Mouse (Mus musculus) forebrain, embryonic 15.5 days (tissue): ENCODE results near the gene Rasl10a. TPM values are rescaled to one million over a fixed set of nuclear protein-coding genes. Genes with fewer than 3 reads are reported as not detected.

Experiments
- ATAC-seq: fragments of 200-750 bp; cut with Nextera tagmentation; replicated peaks from 2 replicates; pipeline ENCODE4 v1.8.0; 2017; ENCODE audit warnings: mild to moderate bottlenecking, moderate TSS enrichment, moderate library complexity
- H3K27ac ChIP-seq: fragments of 300-500 bp; sonication (generic); replicated peaks from 2 replicates; pipeline ENCODE4 v1.5.1; 2015; ENCODE audit warnings: mild to moderate bottlenecking, inconsistent platforms
- H3K27me3 ChIP-seq: fragments of 300-500 bp; sonication (generic); 2 replicates; pipeline ENCODE4 v1.6.1; 2015; ENCODE audit warnings: inconsistent platforms
- H3K36me3 ChIP-seq: fragments of 300-500 bp; sonication (generic); 2 replicates; pipeline ENCODE4 v1.6.1; 2015; ENCODE audit warnings: mild to moderate bottlenecking, inconsistent platforms
- H3K4me1 ChIP-seq: fragments of 300-500 bp; sonication (generic); 2 replicates; pipeline ENCODE4 v1.6.1; 2015; ENCODE audit warnings: inconsistent platforms
- H3K4me2 ChIP-seq: fragments of 300-500 bp; sonication (generic); replicated peaks from 2 replicates; pipeline ENCODE4 v1.6.1; 2015; ENCODE audit warnings: mild to moderate bottlenecking, inconsistent platforms
- H3K4me3 ChIP-seq: fragments of 300-500 bp; sonication (generic); 2 replicates; pipeline ENCODE4 v1.5.1; 2015; ENCODE audit warnings: mild to moderate bottlenecking, inconsistent platforms
- H3K9ac ChIP-seq: fragments of 300-500 bp; sonication (generic); replicated peaks from 2 replicates; pipeline ENCODE4 v1.6.1; 2015; ENCODE audit warnings: mild to moderate bottlenecking, inconsistent platforms
- H3K9me3 ChIP-seq: fragments of 300-500 bp; sonication (generic); 2 replicates; pipeline ENCODE4 v1.6.1; 2016; ENCODE audit warnings: inconsistent platforms
- WGBS: fragments of 180-500 bp; shearing (Covaris S2); methylation state at CpG from one replicate; pipeline ENCODE4 v1.1.7; 2015; ENCODE audit warnings: mixed read lengths; 5-methylcytosine and 5-hydroxymethylcytosine counted together
- polyA plus RNA-seq: library from polyadenylated mRNA; unstranded; fragments of >200 nt; fragmentation: Nextera tagmentation; extraction: Ambion mirVana; gene quantifications from 2 replicates; pipeline ENCODE4 v1.2.1, GENCODE M21; 2015

The Rasl10a gene
- polyA plus RNA-seq, 1 experiment from 2014 or later: 0.56 TPM

GRCm38 (mm10) chr11:5033136-5033535 is 24.8 kb upstream of the Rasl10a start:
- Histone ChIP-seq H3K9me3 (no peaks in the 10 kb centered on the region), H3K9ac (no peak overlapping the region), H3K4me1 (no peaks in the 10 kb centered on the region), H3K36me3 (peaks cover 81% of the 10 kb centered on the region), H3K27me3 (no peaks in the 10 kb centered on the region), H3K4me2 (no peak overlapping the region), H3K27ac (no peak overlapping the region), H3K4me3 (no peak overlapping the region)
- ATAC-seq: no peak
- WGBS: 83% methylated on average over 3 of the region's 3 CpGs

DNA sequence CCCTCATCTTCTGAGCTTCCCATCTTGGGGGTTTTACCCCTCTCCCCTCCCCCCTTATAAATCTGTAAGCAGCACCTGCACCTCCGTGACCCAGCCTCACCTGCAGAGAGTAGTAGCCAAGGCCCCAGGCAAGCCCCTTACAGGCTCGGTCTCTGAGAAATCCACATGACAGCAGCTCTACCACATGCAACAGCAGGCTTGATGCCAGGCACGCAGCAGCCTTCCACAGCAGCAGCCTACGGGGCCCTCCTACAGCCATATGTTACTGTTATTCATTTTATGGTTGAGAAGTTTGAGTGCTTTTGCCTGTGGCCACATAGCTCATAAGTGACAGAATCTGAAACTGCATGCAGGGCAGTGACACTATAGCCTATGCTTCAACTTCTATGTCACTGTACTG is 22.5 kb upstream of the Rasl10a start:
- Histone ChIP-seq H3K4me3 (no peak overlapping the region), H3K27me3 (no peaks in the 10 kb centered on the region)

DNA sequence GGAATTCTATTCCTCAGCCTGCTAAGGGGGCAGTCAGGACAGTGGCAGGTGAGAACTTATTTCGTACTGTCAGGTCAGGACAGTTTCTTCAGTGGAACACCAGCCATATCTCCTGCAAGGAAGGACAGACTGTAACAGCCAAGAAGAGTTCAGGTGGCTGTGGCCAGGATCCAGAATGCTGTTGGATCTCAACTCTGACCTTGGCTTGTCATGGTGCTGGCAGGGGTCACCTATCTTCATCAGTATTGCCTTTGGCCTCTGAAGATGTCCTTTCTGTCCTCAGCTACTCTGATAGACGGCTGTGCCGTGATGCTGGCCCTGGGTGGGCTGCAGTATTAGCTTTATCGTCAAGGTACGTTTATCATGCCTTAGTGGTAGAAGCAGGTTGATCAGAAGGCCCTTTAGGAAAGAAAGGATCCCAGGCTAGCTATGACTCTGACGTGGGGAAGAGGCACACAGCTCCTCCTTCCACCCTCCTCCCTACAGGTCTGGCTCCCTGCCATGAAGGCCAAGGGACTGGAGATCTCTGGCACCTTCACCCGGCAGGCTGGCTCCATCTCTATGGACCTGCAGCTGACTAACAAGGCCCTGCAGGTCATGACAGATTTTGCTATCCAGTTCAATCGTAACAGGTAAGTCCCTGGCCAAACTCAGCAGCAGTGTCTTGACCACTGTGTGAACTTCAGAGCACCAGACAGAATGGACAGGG is 20.6 kb upstream of the Rasl10a start:
- no peak overlapping the region for H3K27ac ChIP-seq
- H3K4me1 ChIP-seq: no peaks in the 10 kb centered on the region
- no peak overlapping the region for H3K9ac ChIP-seq
- H3K36me3 ChIP-seq: peaks cover 83% of the 10 kb centered on the region
- no peak overlapping the region for H3K4me3 ChIP-seq
- 88% methylated on average over 8 of the region's 8 CpGs for WGBS
- no peaks in the 10 kb centered on the region for H3K9me3 ChIP-seq
- no peak overlapping the region for H3K4me2 ChIP-seq
- no peak for ATAC-seq
- no peaks in the 10 kb centered on the region for H3K27me3 ChIP-seq

More for the DNA sequence above, 22.5 kb upstream of the Rasl10a start:
- H3K36me3 ChIP-seq: peaks cover 85% of the 10 kb centered on the region
- no peaks in the 10 kb centered on the region for H3K4me1 ChIP-seq
- no peak overlapping the region for H3K27ac ChIP-seq
- ATAC-seq: no peak
- H3K4me2 ChIP-seq: no peak overlapping the region
- no peaks in the 10 kb centered on the region for H3K9me3 ChIP-seq
- H3K9ac ChIP-seq: no peak overlapping the region
- 84% methylated on average over 4 of the region's 4 CpGs for WGBS

DNA sequence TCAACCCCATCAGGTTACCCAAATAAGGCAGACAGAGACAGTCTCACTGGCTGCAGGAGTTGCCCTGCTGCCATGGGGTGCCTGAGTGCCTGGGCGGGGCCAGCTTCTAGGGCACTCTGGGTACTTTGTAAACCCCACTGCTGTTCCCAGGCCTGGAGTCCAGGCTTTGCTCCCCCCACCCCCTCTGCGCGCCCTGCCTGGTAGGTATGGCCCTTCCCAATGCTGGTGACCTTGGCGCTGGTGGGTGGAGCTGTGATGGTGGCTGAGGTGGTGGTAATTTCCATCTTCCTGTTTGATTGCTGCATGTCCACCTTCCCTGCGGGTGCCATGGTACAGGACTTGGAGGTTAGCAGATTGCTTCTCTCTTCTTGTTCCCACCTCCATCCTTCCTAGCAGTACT is 17.3 kb upstream of the Rasl10a start:
- H3K36me3 ChIP-seq: peaks cover 59% of the 10 kb centered on the region
- no peak overlapping the region for H3K4me3 ChIP-seq
- H3K4me1 ChIP-seq: no peaks in the 10 kb centered on the region
- H3K9me3 ChIP-seq: no peaks in the 10 kb centered on the region
- no peak for ATAC-seq
- H3K9ac ChIP-seq: no peak overlapping the region
- H3K4me2 ChIP-seq: no peak overlapping the region
- no peak overlapping the region for H3K27ac ChIP-seq
- H3K27me3 ChIP-seq: no peaks in the 10 kb centered on the region
- WGBS: 88% methylated on average over 5 of the region's 5 CpGs

GRCm38 (mm10) chr11:5041144-5041780 is 16.7 kb upstream of the Rasl10a start:
- Histone ChIP-seq H3K9ac (no peak overlapping the region), H3K4me2 (no peak overlapping the region), H3K4me3 (no peak overlapping the region), H3K9me3 (no peaks in the 10 kb centered on the region), H3K27me3 (no peaks in the 10 kb centered on the region), H3K27ac (no peak overlapping the region), H3K36me3 (peaks cover 54% of the 10 kb centered on the region), H3K4me1 (no peaks in the 10 kb centered on the region)
- no peak for ATAC-seq
- WGBS: 87% methylated on average over 18 of the region's 18 CpGs

DNA sequence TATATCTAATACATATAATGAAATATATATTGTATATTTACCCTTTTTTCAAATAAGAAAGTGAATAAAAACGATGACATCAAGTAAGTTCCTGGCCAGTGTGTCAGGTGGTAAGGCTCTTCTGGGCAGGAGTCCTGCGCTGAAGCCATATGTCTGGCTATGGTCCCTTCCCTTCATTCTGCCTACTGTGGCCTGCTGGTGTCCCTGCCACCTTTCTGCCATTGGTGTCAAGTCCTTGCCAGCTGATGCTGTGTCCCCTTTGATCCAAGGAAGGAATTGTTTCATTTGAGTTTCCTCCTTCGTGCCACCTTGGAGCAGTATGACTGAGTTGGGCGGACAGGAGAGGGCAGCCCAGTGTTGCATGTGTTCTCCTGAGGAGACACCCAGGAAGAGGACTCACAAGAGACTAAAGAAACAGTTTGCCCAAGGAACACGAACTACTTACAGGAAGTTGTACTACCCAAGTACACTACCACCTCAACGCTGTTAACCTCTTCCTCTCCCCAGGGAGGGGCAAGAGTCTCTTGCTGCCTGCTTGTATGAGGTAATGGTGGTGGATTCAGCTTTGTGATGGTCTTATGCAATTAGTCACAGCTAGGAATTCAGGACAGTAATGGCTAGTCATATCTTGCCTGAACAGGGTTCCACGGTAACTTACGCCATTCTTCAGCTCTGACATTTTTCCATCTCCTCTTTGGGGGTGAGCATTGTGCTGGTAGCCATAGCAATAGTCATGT is 15.1 kb upstream of the Rasl10a start:
- ATAC-seq: no peak
- Histone ChIP-seq H3K9me3 (no peaks in the 10 kb centered on the region), H3K4me3 (no peak overlapping the region), H3K9ac (no peak overlapping the region), H3K4me1 (no peaks in the 10 kb centered on the region), H3K4me2 (no peak overlapping the region), H3K27me3 (no peaks in the 10 kb centered on the region), H3K36me3 (peaks cover 39% of the 10 kb centered on the region), H3K27ac (no peak overlapping the region)
- WGBS: 92% methylated on average over 8 of the region's 8 CpGs

DNA sequence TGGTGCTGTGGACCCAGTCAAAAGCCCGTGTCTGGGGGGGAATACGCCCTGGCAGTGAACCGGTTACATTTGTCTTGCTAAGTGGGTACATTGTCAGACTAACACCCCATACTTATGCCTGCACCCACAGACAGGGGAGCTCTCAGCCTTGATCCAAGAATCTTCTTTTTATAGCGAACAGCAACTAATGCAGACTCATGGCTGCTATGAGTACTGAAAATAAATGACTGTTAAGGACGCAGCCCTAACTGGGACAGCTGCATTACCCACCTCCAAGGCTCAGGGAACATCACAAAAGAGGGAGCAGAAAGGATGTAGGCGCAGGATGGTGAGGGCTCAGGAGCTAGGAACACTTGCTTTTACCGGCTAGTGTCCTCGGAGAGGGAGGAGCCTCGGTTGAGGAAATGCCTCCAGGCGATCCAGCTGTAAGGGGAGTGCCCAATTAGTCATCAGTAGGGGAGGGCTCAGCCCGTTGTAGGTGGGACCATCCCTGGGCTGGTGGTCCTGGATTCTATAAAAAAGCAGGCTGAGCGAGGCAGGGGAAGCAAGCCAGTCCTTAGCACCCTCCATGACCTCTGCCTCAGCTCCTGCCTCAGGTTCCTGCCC is 11.5 kb upstream of the Rasl10a start:
- no peak overlapping the region for H3K9ac ChIP-seq
- WGBS: 50% methylated on average over 12 of the region's 12 CpGs
- no peaks in the 10 kb centered on the region for H3K9me3 ChIP-seq
- H3K27ac ChIP-seq: no peak overlapping the region
- H3K4me1 ChIP-seq: no peaks in the 10 kb centered on the region
- H3K4me2 ChIP-seq: no peak overlapping the region
- H3K27me3 ChIP-seq: no peaks in the 10 kb centered on the region
- no peak for ATAC-seq
- peaks cover 12% of the 10 kb centered on the region for H3K36me3 ChIP-seq
- no peak overlapping the region for H3K4me3 ChIP-seq

DNA sequence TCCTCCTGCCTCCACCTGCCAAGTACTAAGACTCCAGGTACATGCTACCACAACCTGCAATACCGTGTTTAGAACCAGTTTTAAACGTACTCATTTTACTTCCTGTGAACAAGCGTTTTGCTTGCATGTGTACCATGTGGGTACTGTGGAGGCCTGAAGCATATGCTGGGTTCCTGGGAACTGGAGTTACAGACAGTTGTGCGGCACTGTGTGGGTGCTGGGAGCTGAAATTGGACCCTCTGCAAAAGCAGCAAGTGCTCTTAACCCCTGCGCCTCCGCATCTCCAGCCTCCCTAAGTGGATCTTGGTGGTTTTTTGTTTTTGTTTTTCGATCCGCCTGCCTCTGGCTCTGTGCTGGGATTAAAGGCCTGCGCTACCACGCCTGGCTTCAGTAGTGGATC is 6.3 kb upstream of the Rasl10a start:
- WGBS: 73% methylated on average over 10 of the region's 10 CpGs
- Histone ChIP-seq H3K4me1 (peaks cover 7% of the 10 kb centered on the region), H3K36me3 (no peaks in the 10 kb centered on the region), H3K27ac (no peak overlapping the region), H3K9ac (no peak overlapping the region), H3K9me3 (no peaks in the 10 kb centered on the region), H3K27me3 (peaks cover 11% of the 10 kb centered on the region; the same call in 1 of the 2 replicates), H3K4me3 (no peak overlapping the region), H3K4me2 (no peak overlapping the region)
- no peak for ATAC-seq

DNA sequence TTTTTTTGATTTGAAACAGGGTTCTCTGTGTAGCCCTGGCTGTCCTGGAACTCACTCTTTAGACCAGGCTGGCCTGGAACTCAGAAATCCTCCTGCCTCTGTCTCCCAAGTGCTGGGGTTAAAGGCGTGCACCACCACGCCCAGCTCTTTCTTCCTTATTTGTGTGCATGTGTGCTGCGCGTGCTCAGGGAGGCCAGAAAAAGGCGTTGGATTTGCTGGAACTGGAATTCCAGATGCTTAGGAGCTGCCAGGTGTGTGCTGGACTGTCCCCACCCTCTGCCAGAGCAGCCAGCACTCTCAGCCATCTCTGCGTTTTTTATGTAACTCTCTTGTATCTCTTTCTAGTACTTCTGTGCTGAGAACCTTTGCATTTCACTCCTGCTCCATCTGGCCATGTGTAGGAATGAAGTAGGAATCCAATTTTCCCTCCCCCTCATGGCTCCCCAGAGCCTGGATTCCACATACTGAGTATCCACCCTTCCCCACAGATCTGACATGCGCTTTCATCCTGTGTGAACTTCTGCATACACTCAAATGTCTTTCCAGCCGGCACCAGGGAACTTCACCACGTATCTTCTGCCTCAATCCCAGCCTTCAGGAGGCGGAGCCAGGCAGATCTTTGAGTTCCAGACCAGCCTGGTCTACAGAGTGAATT is 5.6 kb upstream of the Rasl10a start:
- Histone ChIP-seq H3K27me3 (peaks cover 18% of the 10 kb centered on the region), H3K9me3 (no peaks in the 10 kb centered on the region), H3K27ac (no peak overlapping the region), H3K4me1 (peaks cover 13% of the 10 kb centered on the region), H3K36me3 (no peaks in the 10 kb centered on the region), H3K4me2 (no peak overlapping the region), H3K9ac (no peak overlapping the region), H3K4me3 (no peak overlapping the region)
- 78% methylated on average over 10 of the region's 10 CpGs for WGBS
- no peak for ATAC-seq

DNA sequence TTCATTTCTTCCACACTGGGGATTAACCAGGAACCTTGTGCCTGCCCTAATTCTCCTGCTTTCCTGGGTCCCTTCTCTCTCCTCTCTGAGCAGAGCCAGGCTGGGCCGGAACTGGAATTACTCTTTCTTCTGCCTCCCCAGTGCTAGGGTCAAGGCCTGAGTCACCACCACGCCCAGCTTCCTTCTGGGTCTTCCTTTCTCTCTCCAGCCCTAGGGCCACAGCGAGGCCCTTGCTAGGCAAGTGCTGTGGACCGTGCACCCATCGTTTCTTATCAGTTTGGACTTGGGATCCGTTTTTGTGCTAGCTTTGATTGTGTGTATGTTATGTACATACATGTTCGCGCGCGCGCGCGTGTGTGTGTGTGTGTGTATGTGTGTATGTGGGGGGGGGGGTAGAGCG is 3.8 kb upstream of the Rasl10a start:
- peaks cover 24% of the 10 kb centered on the region for H3K4me1 ChIP-seq
- no peak overlapping the region for H3K4me3 ChIP-seq
- H3K9ac ChIP-seq: no peak overlapping the region
- 93% methylated on average over 14 of the region's 14 CpGs for WGBS
- no peak overlapping the region for H3K27ac ChIP-seq
- no peak for ATAC-seq
- H3K36me3 ChIP-seq: no peaks in the 10 kb centered on the region
- H3K27me3 ChIP-seq: peaks cover 34% of the 10 kb centered on the region
- H3K4me2 ChIP-seq: no peak overlapping the region
- no peaks in the 10 kb centered on the region for H3K9me3 ChIP-seq

GRCm38 (mm10) chr11:5054874-5055273 is 3.1 kb upstream of the Rasl10a start:
- WGBS: 74% methylated on average over 6 of the region's 6 CpGs
- peaks cover 32% of the 10 kb centered on the region for H3K4me1 ChIP-seq
- no peak overlapping the region for H3K27ac ChIP-seq
- no peaks in the 10 kb centered on the region for H3K9me3 ChIP-seq
- no peak overlapping the region for H3K9ac ChIP-seq
- ATAC-seq: no peak
- H3K4me3 ChIP-seq: no peak overlapping the region
- H3K36me3 ChIP-seq: no peaks in the 10 kb centered on the region
- peaks cover 42% of the 10 kb centered on the region for H3K27me3 ChIP-seq
- no peak overlapping the region for H3K4me2 ChIP-seq
